Mouse (Mus musculus) cerebellum, postnatal 25 days (tissue): ENCODE results near the gene Eva1a.

Source experiments
- DNase-seq, 2 experiments: peaks; one replicate each; pipeline ENCODE4 v3.0.0; 2021; ENCODE audit warnings: mixed read lengths in 2 of 2

Gene Eva1a

GRCm38 (mm10) chr6:82040834-82041487 is at the start of gene Eva1a:
Gene Eva1a (plus strand): TSS chr6:82041043.
- no peak for DNase-seq

GRCm38 (mm10) chr6:82012392-82012791 is 28.5 kb upstream of the Eva1a start:
- no peak for DNase-seq

- no peak for DNase-seq
These were observed 19.8 kb upstream of the Eva1a start for GRCm38 (mm10) chr6:82021074-82021473.

GRCm38 (mm10) chr6:82021494-82021893 is 19.3 kb upstream of the Eva1a start:
- DNase-seq, result no peak

GRCm38 (mm10) chr6:82029611-82030510 is 11.0 kb upstream of the Eva1a start:
- DNase-seq, result no peak

- no peak for DNase-seq
These were observed 10.3 kb upstream of the Eva1a start for GRCm38 (mm10) chr6:82030511-82030884.

- DNase-seq, result no peak
These were observed 3.6 kb upstream of the Eva1a start for GRCm38 (mm10) chr6:82037211-82037610.

- no peak for DNase-seq
These were observed 1.6 kb upstream of the Eva1a start for GRCm38 (mm10) chr6:82039193-82039592.

- DNase-seq, result no peak
These were observed 875 bp upstream of the Eva1a start for GRCm38 (mm10) chr6:82039968-82040367.

- peak; percentile 22 to 37 for DNase-seq
These were observed 849 bp downstream of the Eva1a start for GRCm38 (mm10) chr6:82041488-82042295.

GRCm38 (mm10) chr6:82042296-82043125 is 1.7 kb downstream of the Eva1a start:
- DNase-seq, result peak; percentile 16 to 30

- no peak for DNase-seq
These were observed 2.8 kb downstream of the Eva1a start for GRCm38 (mm10) chr6:82043634-82044033.

- no peak for DNase-seq
These were observed 3.7 kb downstream of the Eva1a start for GRCm38 (mm10) chr6:82044509-82044908.

- no peak for DNase-seq
These were observed 7.1 kb downstream of the Eva1a start for GRCm38 (mm10) chr6:82047977-82048376.

- DNase-seq, result peak in 1 of 2 experiments; percentile 25
These were observed 9.4 kb downstream of the Eva1a start for GRCm38 (mm10) chr6:82050201-82050600.

GRCm38 (mm10) chr6:82051569-82051968 is 10.7 kb downstream of the Eva1a start:
- DNase-seq, result no peak

GRCm38 (mm10) chr6:82052047-82052725 is 11.3 kb downstream of the Eva1a start:
- DNase-seq, result no peak

- no peak for DNase-seq
These were observed 11.9 kb downstream of the Eva1a start for GRCm38 (mm10) chr6:82052726-82053118.

GRCm38 (mm10) chr6:82054854-82055253 is 14.0 kb downstream of the Eva1a start:
- no peak for DNase-seq

- no peak for DNase-seq
These were observed 19.1 kb downstream of the Eva1a start for GRCm38 (mm10) chr6:82059896-82060295.

- DNase-seq, result no peak
These were observed 24.4 kb downstream of the Eva1a start for GRCm38 (mm10) chr6:82065230-82065629.
